Mouse (Mus musculus): Measurements from ENCODE around the gene Pla2g6. TPM values are rescaled to one million over a fixed set of nuclear protein-coding genes. Genes with fewer than 3 reads are reported as not detected.

Gene Pla2g6
- polyA plus RNA-seq, 1 experiment from 2014 or later, result 24.0 TPM

- no peaks in the 10 kb centered on the region for H3K27me3 ChIP-seq (ENCODE audit: control insufficient read depth, insufficient read depth, low read length)
- peaks cover 7% of the 10 kb centered on the region; the same call in 1 of the 2 replicates for H3K4me1 ChIP-seq (ENCODE audit: control insufficient read depth, insufficient read depth, low read length)
- WGBS, result 86% methylated on average over 11 of the region's 11 CpGs
- H3K27ac ChIP-seq (ENCODE audit: low read depth, low read length), result no peak overlapping the region
- H3K9ac ChIP-seq (replicated peaks; ENCODE audit: low read depth, low read length), result no peak overlapping the region
- ATAC-seq (ENCODE audit: low read depth), result no peak
- H3K36me3 ChIP-seq (ENCODE audit: control insufficient read depth, insufficient read depth, low read length), result no peaks in the 10 kb centered on the region
- no peaks in the 10 kb centered on the region for H3K9me3 ChIP-seq (ENCODE audit: control insufficient read depth, low read length)
- H3K4me3 ChIP-seq (ENCODE audit: low read depth, low read length), result no peak overlapping the region
- no peak overlapping the region for H3K4me2 ChIP-seq (ENCODE audit: low read depth, low read length)
These were observed 5.8 kb downstream of the Pla2g6 start for GRCm38 (mm10) chr15:79322281-79322990.

- ATAC-seq (ENCODE audit: low read depth), result no peak
These were observed 6.4 kb downstream of the Pla2g6 start for GRCm38 (mm10) chr15:79321733-79322190.

GRCm38 (mm10) chr15:79313848-79314369 is 14.3 kb downstream of the Pla2g6 start:
- 74% methylated on average over 8 of the region's 8 CpGs for WGBS
- Histone ChIP-seq H3K4me3 (ENCODE audit: low read depth, low read length) (no peak overlapping the region), H3K36me3 (ENCODE audit: control insufficient read depth, insufficient read depth, low read length) (peaks cover 6% of the 10 kb centered on the region; the same call in 1 of the 2 replicates), H3K27ac (ENCODE audit: low read depth, low read length) (no peak overlapping the region), H3K9me3 (ENCODE audit: control insufficient read depth, low read length) (no peaks in the 10 kb centered on the region), H3K4me1 (ENCODE audit: control insufficient read depth, insufficient read depth, low read length) (no peaks in the 10 kb centered on the region), H3K9ac (replicated peaks; ENCODE audit: low read depth, low read length) (no peak overlapping the region), H3K27me3 (ENCODE audit: control insufficient read depth, insufficient read depth, low read length) (no peaks in the 10 kb centered on the region), H3K4me2 (ENCODE audit: low read depth, low read length) (no peak overlapping the region)
- no peak for ATAC-seq (ENCODE audit: low read depth)

More at GRCm38 (mm10) chr15:79321733-79322190, 6.4 kb downstream of the Pla2g6 start:
- H3K9me3 ChIP-seq (ENCODE audit: control insufficient read depth, low read length), result no peaks in the 10 kb centered on the region
- H3K9ac ChIP-seq (replicated peaks; ENCODE audit: low read depth, low read length), result no peak overlapping the region
- H3K27ac ChIP-seq (ENCODE audit: low read depth, low read length), result no peak overlapping the region
- no peak overlapping the region for H3K4me2 ChIP-seq (ENCODE audit: low read depth, low read length)
- no peak overlapping the region for H3K4me3 ChIP-seq (ENCODE audit: low read depth, low read length)
- no peaks in the 10 kb centered on the region for H3K27me3 ChIP-seq (ENCODE audit: control insufficient read depth, insufficient read depth, low read length)
- H3K36me3 ChIP-seq (ENCODE audit: control insufficient read depth, insufficient read depth, low read length), result no peaks in the 10 kb centered on the region
- WGBS, result 76% methylated on average over 5 of the region's 5 CpGs
- H3K4me1 ChIP-seq (ENCODE audit: control insufficient read depth, insufficient read depth, low read length), result peaks cover under 1% of the 10 kb centered on the region; the same call in 1 of the 2 replicates

DNA sequence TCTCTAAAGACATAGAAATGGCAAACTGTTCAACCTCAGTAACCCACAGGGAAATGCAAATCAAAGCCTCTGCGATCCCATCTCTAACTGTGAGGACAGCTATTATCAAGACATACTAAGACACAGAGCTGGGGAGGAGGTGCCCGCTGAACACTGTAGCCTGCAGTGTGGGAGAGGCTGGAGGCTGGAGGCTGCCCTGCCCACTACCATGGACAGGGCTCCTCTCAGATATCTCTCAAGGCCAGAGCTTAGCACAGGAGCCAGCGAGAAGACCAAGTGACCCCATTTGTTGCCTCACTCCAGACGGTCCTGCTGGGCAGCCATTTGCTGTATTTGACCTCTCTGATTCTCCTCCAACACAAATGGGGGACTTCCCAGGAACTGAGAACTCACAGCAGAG is 20.3 kb downstream of the Pla2g6 start:
- H3K4me2 ChIP-seq (ENCODE audit: low read depth, low read length), result no peak overlapping the region
- no peak overlapping the region for H3K27ac ChIP-seq (ENCODE audit: low read depth, low read length)
- no peak overlapping the region for H3K9ac ChIP-seq (replicated peaks; ENCODE audit: low read depth, low read length)
- H3K36me3 ChIP-seq (ENCODE audit: control insufficient read depth, insufficient read depth, low read length), result peaks cover 10% of the 10 kb centered on the region; the same call in 1 of the 2 replicates
- H3K27me3 ChIP-seq (ENCODE audit: control insufficient read depth, insufficient read depth, low read length), result no peaks in the 10 kb centered on the region
- no peak for ATAC-seq (ENCODE audit: low read depth)
- H3K4me3 ChIP-seq (ENCODE audit: low read depth, low read length), result no peak overlapping the region
- no peaks in the 10 kb centered on the region for H3K4me1 ChIP-seq (ENCODE audit: control insufficient read depth, insufficient read depth, low read length)
- 72% methylated on average over 4 of the region's 4 CpGs for WGBS
- no peaks in the 10 kb centered on the region for H3K9me3 ChIP-seq (ENCODE audit: control insufficient read depth, low read length)

DNA sequence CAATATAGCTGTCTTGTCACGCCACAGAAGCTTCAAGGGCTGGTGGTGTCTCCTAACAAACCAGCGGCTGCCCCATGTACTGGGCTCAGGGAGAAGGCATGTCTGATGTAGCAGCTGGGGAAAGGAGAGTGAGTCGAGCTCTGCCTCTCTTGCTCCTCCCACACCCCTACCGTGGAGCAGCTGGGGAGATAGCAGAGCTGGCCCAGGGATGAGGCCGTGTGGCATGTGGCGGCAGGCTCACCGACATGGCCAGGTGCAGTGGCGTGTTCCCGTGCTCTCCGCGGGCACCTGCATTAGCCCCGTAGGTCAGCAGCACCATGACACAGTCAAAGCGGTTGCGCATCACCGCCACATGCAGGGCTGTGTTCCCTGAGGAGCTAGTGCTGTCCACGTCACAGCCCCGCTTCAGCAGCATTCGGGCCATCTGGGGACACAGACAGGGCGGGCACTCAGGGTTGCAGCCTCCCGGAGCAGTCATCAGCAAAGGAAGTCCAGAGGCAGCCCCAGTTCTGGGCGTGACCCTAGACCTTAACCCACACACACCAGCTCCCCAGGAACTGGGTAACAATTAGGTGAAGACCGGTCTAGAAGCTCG is 22.1 kb downstream of the Pla2g6 start:
- Histone ChIP-seq H3K9me3 (ENCODE audit: control insufficient read depth, low read length) (no peaks in the 10 kb centered on the region), H3K4me2 (ENCODE audit: low read depth, low read length) (no peak overlapping the region), H3K36me3 (ENCODE audit: control insufficient read depth, insufficient read depth, low read length) (peaks cover 7% of the 10 kb centered on the region; the same call in 1 of the 2 replicates), H3K27me3 (ENCODE audit: control insufficient read depth, insufficient read depth, low read length) (no peaks in the 10 kb centered on the region), H3K4me1 (ENCODE audit: control insufficient read depth, insufficient read depth, low read length) (no peaks in the 10 kb centered on the region), H3K4me3 (ENCODE audit: low read depth, low read length) (no peak overlapping the region), H3K9ac (replicated peaks; ENCODE audit: low read depth, low read length) (no peak overlapping the region), H3K27ac (ENCODE audit: low read depth, low read length) (no peak overlapping the region)
- no peak for ATAC-seq (ENCODE audit: low read depth)
- whole genome bisulfite sequencing, result 80% methylated on average over 23 of the region's 23 CpGs

- no peaks in the 10 kb centered on the region for H3K4me1 ChIP-seq (ENCODE audit: control insufficient read depth, insufficient read depth, low read length)
- H3K27ac ChIP-seq (ENCODE audit: low read depth, low read length), result no peak overlapping the region
- WGBS, result 59% methylated on average over 5 of the region's 5 CpGs
- H3K9ac ChIP-seq (replicated peaks; ENCODE audit: low read depth, low read length), result no peak overlapping the region
- H3K27me3 ChIP-seq (ENCODE audit: control insufficient read depth, insufficient read depth, low read length), result no peaks in the 10 kb centered on the region
- H3K4me3 ChIP-seq (ENCODE audit: low read depth, low read length), result no peak overlapping the region
- ATAC-seq (ENCODE audit: low read depth), result no peak
- H3K36me3 ChIP-seq (ENCODE audit: control insufficient read depth, insufficient read depth, low read length), result 0 out of 2 replicates have a peak, but pooled peaks cover 5% of the 10 kb centered on the region
- no peaks in the 10 kb centered on the region for H3K9me3 ChIP-seq (ENCODE audit: control insufficient read depth, low read length)
- H3K4me2 ChIP-seq (ENCODE audit: low read depth, low read length), result no peak overlapping the region
These were observed 23.4 kb downstream of the Pla2g6 start for GRCm38 (mm10) chr15:79304832-79305231.

DNA sequence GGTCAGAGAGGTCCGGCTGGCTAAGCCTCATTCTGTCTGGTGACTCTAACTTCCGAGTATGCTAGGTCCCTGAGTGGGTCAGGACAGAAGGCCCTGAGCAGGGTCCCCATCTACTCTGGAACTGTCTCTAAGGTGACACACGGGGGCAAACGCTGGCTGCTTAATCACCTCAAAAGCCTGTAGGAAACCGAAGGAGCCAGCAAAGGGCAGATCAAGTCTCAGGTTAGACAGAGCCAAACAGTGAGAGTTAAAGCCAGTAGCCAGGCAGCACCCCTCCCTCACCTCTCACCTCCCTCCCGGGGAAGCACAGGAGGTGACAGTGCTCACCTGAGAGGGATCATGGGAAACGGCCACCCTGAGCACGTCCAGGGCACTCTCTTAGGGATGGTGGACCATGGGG is 24.5 kb downstream of the Pla2g6 start:
- Histone ChIP-seq H3K27ac (ENCODE audit: low read depth, low read length) (no peak overlapping the region), H3K4me3 (ENCODE audit: low read depth, low read length) (no peak overlapping the region), H3K36me3 (ENCODE audit: control insufficient read depth, insufficient read depth, low read length) (0 out of 2 replicates have a peak, but pooled peaks cover 5% of the 10 kb centered on the region), H3K9ac (replicated peaks; ENCODE audit: low read depth, low read length) (no peak overlapping the region), H3K27me3 (ENCODE audit: control insufficient read depth, insufficient read depth, low read length) (no peaks in the 10 kb centered on the region), H3K4me1 (ENCODE audit: control insufficient read depth, insufficient read depth, low read length) (no peaks in the 10 kb centered on the region), H3K9me3 (ENCODE audit: control insufficient read depth, low read length) (no peaks in the 10 kb centered on the region), H3K4me2 (ENCODE audit: low read depth, low read length) (no peak overlapping the region)
- ATAC-seq (ENCODE audit: low read depth), result no peak
- 88% methylated on average over 8 of the region's 8 CpGs for WGBS

DNA sequence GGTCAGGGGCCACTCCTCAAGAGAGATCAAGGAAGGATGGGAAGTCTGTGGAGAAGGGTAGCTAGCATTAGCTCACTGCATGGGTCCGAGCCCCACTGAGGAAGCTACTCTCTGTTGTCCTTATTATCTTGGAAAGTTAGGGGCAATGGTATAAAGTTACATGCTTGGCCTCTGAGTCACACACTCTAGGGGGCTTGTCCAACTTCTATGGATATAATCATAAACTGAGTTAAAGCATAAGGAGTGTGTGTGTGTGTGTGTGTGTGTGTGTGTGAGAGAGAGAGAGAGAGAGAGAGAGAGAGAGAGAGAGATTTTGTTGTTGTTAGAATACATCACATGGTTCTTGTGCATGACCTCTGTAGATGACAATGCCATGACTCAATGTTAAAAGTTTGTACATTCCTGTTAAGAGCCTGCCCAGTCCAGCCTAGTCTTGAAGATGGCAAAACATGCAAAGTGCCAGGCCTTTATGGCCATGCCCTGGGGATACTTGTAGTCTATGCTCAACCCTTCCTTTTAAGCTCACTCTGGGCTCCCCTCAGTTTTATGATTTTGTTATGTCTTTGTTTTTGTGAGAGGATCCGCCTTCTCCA is 28.5 kb downstream of the Pla2g6 start:
- 67% methylated on average over 2 of the region's 2 CpGs for WGBS
- Histone ChIP-seq H3K9ac (replicated peaks; ENCODE audit: low read depth, low read length) (no peak overlapping the region), H3K4me1 (ENCODE audit: control insufficient read depth, insufficient read depth, low read length) (no peaks in the 10 kb centered on the region), H3K27me3 (ENCODE audit: control insufficient read depth, insufficient read depth, low read length) (no peaks in the 10 kb centered on the region), H3K9me3 (ENCODE audit: control insufficient read depth, low read length) (no peaks in the 10 kb centered on the region), H3K36me3 (ENCODE audit: control insufficient read depth, insufficient read depth, low read length) (no peaks in the 10 kb centered on the region), H3K27ac (ENCODE audit: low read depth, low read length) (no peak overlapping the region), H3K4me3 (ENCODE audit: low read depth, low read length) (no peak overlapping the region), H3K4me2 (ENCODE audit: low read depth, low read length) (no peak overlapping the region)
- no peak for ATAC-seq (ENCODE audit: low read depth)

DNA sequence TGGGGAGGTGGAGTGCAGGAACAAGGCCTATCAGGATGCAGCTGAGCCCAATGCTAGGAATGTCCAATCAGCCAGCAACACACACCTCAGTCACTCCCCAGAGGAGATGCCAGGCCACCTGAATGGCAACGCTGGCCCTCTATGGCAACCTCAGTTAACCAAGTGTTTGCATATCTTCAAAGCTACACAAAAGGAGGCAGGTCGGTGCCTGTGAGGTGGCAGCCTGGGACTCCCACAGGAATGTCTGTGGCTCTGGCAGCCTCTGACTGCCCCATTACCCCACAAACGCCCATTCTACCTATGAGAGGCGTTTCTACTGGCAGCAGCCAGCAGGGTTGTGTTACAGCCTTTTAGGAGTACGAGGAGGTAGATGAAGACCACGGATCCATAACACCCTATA is 29.6 kb downstream of the Pla2g6 start:
- H3K36me3 ChIP-seq (ENCODE audit: control insufficient read depth, insufficient read depth, low read length), result no peaks in the 10 kb centered on the region
- 85% methylated on average over 6 of the region's 6 CpGs for WGBS
- H3K9ac ChIP-seq (replicated peaks; ENCODE audit: low read depth, low read length), result no peak overlapping the region
- H3K4me1 ChIP-seq (ENCODE audit: control insufficient read depth, insufficient read depth, low read length), result no peaks in the 10 kb centered on the region
- H3K9me3 ChIP-seq (ENCODE audit: control insufficient read depth, low read length), result no peaks in the 10 kb centered on the region
- no peak overlapping the region for H3K27ac ChIP-seq (ENCODE audit: low read depth, low read length)
- H3K27me3 ChIP-seq (ENCODE audit: control insufficient read depth, insufficient read depth, low read length), result no peaks in the 10 kb centered on the region
- H3K4me2 ChIP-seq (ENCODE audit: low read depth, low read length), result no peak overlapping the region
- H3K4me3 ChIP-seq (ENCODE audit: low read depth, low read length), result no peak overlapping the region
- ATAC-seq (ENCODE audit: low read depth), result no peak

Measured in neural tube, embryonic 14.5 days (tissue).